Mouse (Mus musculus) thymus, postnatal 4 days (tissue): ENCODE data around the gene Gm21693.
"Not testable (repeated sequence)": the region's sequence is repeated elsewhere in the genome, so short reads cannot be mapped to it uniquely, and the experiment has no call there.

Experiments used
- DNase-seq: peaks from one replicate; pipeline ENCODE4 v3.0.0; 2021

The Gm21693 gene

DNA sequence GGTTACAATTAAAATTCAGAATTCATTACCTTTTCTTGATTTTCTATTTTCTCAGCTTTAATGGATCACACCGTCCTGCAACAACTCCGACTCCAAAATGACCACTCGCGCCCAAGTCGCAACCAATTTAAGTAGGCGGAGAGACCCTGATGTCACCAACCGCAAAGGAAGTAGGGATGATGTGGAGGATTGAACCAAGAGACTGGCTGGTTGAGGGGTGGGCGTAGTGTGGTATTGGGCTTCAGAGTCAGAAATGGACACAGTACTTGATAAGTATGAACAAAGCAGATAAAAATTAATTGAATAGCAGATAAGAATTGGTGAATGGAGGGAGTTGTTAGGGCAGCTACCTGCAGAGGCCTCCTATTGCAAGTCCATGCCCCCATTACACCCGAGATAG lies at the start of gene Gm21693:
Gene Gm21693 (minus strand): TSS at position 101 of the 400 bp plus-strand sequence.
- DNase-seq = not testable (repeated sequence)

GRCm38 (mm10) chrY:3340661-3341060 lies 4.5 kb downstream of the Gm21693 start:
- DNase-seq = not testable (repeated sequence)

GRCm38 (mm10) chrY:3306349-3306748 lies 38.8 kb downstream of the Gm21693 start, which contains the start of gene Gm21677:
Gene Gm21677, minus strand, starts transcription at chrY:3306449.
- not testable (repeated sequence) for DNase-seq
